ENCODE assay signal across 8 mouse cellular contexts in the genomic region with DNA sequence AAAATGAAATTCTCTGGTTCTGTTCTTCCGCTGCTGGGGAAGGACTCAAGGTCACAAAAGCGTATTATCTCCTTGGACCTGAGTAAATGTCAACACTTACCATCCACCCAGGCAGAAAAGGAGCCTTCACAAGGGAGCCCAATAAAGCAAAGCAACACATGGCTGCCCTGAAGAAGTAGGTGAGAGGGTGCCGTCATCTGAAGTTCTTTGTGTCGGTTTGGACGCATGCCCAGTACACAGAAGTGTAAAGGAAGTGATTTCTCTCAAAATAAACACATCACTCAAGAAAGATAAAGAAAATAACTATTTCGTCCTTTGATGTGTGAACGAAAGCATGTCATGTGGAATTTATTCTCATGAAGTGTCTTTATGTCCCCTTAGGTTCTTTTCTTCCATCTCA.
DNase-seq lines count a peak whose midpoint lies in the region; ATAC-seq and TF ChIP-seq lines count a peak whose summit lies in the region.

No protein-coding gene starts in this region.

- intact Hi-C loops in left cerebral cortex, postnatal 4 days (cut with DNase I), result no loop called here

- H3K4me3 ChIP-seq in brown adipose tissue, adult 24 weeks (ENCODE audit: insufficient read depth, low read depth, low read length), result no peak overlapping the region
- no peak overlapping the region for H3K4me3 ChIP-seq in lung, embryonic 14.5 days (ENCODE audit: low read depth, low read length)

- H3K4me2 ChIP-seq in lung, embryonic 14.5 days, result no peak overlapping the region

- no peaks in the 10 kb centered on the region for H3K36me3 ChIP-seq in lung, embryonic 14.5 days (ENCODE audit: insufficient read depth)

- no peaks in the 10 kb centered on the region for H3K27me3 ChIP-seq in lung, embryonic 14.5 days (ENCODE audit: insufficient read depth, low read length)

- peak; percentile 82; the same call in 1 of the 2 replicates for ATAC-seq in lung, embryonic 14.5 days (ENCODE audit: insufficient read depth)

- no peak for TF ChIP-seq CTCF in lung, embryonic 14.5 days (IDR thresholded peaks at IDR 0.05; ENCODE audit: low read depth)

- no peaks in the 10 kb centered on the region for H3K9me3 ChIP-seq in lung, embryonic 14.5 days (ENCODE audit: low read depth, low read length)

- H3K9ac ChIP-seq in lung, embryonic 14.5 days, result no peak overlapping the region

- DNase-seq in adrenal gland, adult (ENCODE audit: inconsistent age in 2 of 2, low spot score in 1 of 2), result peak; percentile 16 to 64
- no peak for DNase-seq in adrenal gland, postnatal 4 days (ENCODE audit: low spot score in 2 of 2)
- DNase-seq in left cerebral cortex, postnatal 4 days, result peak; percentile 6
- no peak for DNase-seq in left cerebral cortex, adult 11 months (ENCODE audit: low spot score)
- DNase-seq in lung, embryonic 14.5 days, result peak; percentile 89
- no peak for DNase-seq in layer of hippocampus, postnatal 25 days (ENCODE audit: extremely low spot score in 1 of 2, low spot score in 1 of 2)
- DNase-seq in cerebellum, adult 9-10 months, result no peak

- 0 out of 2 replicates have a peak overlapping the region, but pooled peaks have one; percentile 5 for H3K27ac ChIP-seq in brown adipose tissue, adult 24 weeks (replicated peaks; ENCODE audit: low read depth, low read length)
- 0 out of 2 replicates have a peak overlapping the region, but pooled peaks have one; percentile 42 for H3K27ac ChIP-seq in lung, embryonic 14.5 days (ENCODE audit: low read depth)

- H3K4me1 ChIP-seq in brown adipose tissue, adult 24 weeks (ENCODE audit: control insufficient read depth, insufficient read depth, insufficient read length, low read length), result peaks cover 3% of the 10 kb centered on the region; the same call in 1 of the 2 replicates
- no peaks in the 10 kb centered on the region for H3K4me1 ChIP-seq in lung, embryonic 14.5 days (ENCODE audit: insufficient read depth)

- WGBS in lung, embryonic 14.5 days, result 8% methylated on average over 7 of the region's 7 CpGs

Comparison
In these comparisons a context has a peak if more than half of its experiments do, and no peak if none do; other contexts are left out.
1. DNase-seq: peak in adrenal gland, adult (2 of 2), left cerebral cortex, postnatal 4 days (single experiment) and lung, embryonic 14.5 days (single experiment); none in adrenal gland, postnatal 4 days (0 of 2), left cerebral cortex, adult 11 months (single experiment), layer of hippocampus, postnatal 25 days (0 of 2) and cerebellum, adult 9-10 months (single experiment).